Mouse (Mus musculus) embryonic fibroblast, embryonic 13.5 days (primary cell): ENCODE results near the gene Foxk1. TPM values are rescaled to one million over a fixed set of nuclear protein-coding genes. Genes with fewer than 3 reads are reported as not detected.

Source experiments
- H3K27ac ChIP-seq: 2 replicates; pipeline ENCODE4 v1.5.1; 2012; ENCODE audit warnings: low read length, control low read depth, inconsistent platforms; ENCODE audit not compliant: insufficient read depth
- H3K4me1 ChIP-seq: 2 replicates; pipeline ENCODE4 v1.6.1; 2011; ENCODE audit warnings: low read length; ENCODE audit not compliant: control insufficient read depth, insufficient read depth
- H3K4me3 ChIP-seq: 2 replicates; pipeline ENCODE4 v1.5.1; 2011; ENCODE audit warnings: mild to moderate bottlenecking, control low read depth, low read length; ENCODE audit not compliant: insufficient read depth
- CTCF ChIP-seq: IDR thresholded peaks from 2 replicates; pipeline ENCODE4 v1.5.1; 2011; ENCODE audit warnings: mild to moderate bottlenecking, control low read depth, low read length, moderate library complexity, borderline replicate concordance; ENCODE audit not compliant: insufficient read depth
- POLR2A ChIP-seq: IDR thresholded peaks from 2 replicates; pipeline ENCODE4 v1.6.1; 2011; ENCODE audit warnings: low read depth, mild to moderate bottlenecking, control low read depth, low read length, moderate library complexity
- polyA plus RNA-seq: library from polyadenylated mRNA; stranded (reverse); fragments of >200 nt; gene quantifications from 2 replicates; pipeline ENCODE4 v1.2.4, GENCODE M21; 2011; ENCODE audit warnings: low read depth; ENCODE audit not compliant: missing spikeins, insufficient read length

Gene Foxk1
- polyA plus RNA-seq, 1 experiment = 38.3 TPM

- peaks cover 11% of the 10 kb centered on the region for H3K4me1 ChIP-seq
- no peak for TF ChIP-seq CTCF
- TF ChIP-seq POLR2A = no peak
- H3K27ac ChIP-seq = no peak overlapping the region
- no peak overlapping the region for H3K4me3 ChIP-seq
Observed at GRCm38 (mm10) chr5:142404307-142404706, 3.0 kb downstream of the Foxk1 start.

- no peak for TF ChIP-seq CTCF
- no peak for TF ChIP-seq POLR2A
- H3K27ac ChIP-seq = no peak overlapping the region
- peaks cover 17% of the 10 kb centered on the region for H3K4me1 ChIP-seq
- no peak overlapping the region for H3K4me3 ChIP-seq
Observed at GRCm38 (mm10) chr5:142405426-142405825, 4.1 kb downstream of the Foxk1 start.

GRCm38 (mm10) chr5:142406401-142406800, 5.1 kb downstream of the Foxk1 start:
- Histone ChIP-seq H3K4me3 (no peak overlapping the region), H3K27ac (no peak overlapping the region), H3K4me1 (peaks cover 18% of the 10 kb centered on the region)
- TF ChIP-seq CTCF (no peak), POLR2A (no peak)

- Histone ChIP-seq H3K4me3 (no peak overlapping the region), H3K27ac (no peak overlapping the region), H3K4me1 (peaks cover 18% of the 10 kb centered on the region)
- no peak for TF ChIP-seq POLR2A
- no peak for TF ChIP-seq CTCF
Observed at GRCm38 (mm10) chr5:142406937-142407336, 5.6 kb downstream of the Foxk1 start.

- no peak for TF ChIP-seq CTCF
- TF ChIP-seq POLR2A = no peak
- Histone ChIP-seq H3K4me1 (peaks cover 20% of the 10 kb centered on the region), H3K4me3 (no peak overlapping the region), H3K27ac (no peak overlapping the region)
Observed at GRCm38 (mm10) chr5:142407381-142407780, 6.1 kb downstream of the Foxk1 start.

GRCm38 (mm10) chr5:142409169-142409568, 7.9 kb downstream of the Foxk1 start:
- H3K4me1 ChIP-seq = peaks cover 18% of the 10 kb centered on the region
- no peak overlapping the region for H3K4me3 ChIP-seq
- H3K27ac ChIP-seq = no peak overlapping the region
- TF ChIP-seq POLR2A (no peak), CTCF (no peak)

- TF ChIP-seq POLR2A (no peak), CTCF (no peak)
- peaks cover 18% of the 10 kb centered on the region for H3K4me1 ChIP-seq
- H3K4me3 ChIP-seq = no peak overlapping the region
- no peak overlapping the region for H3K27ac ChIP-seq
Observed at GRCm38 (mm10) chr5:142410348-142410747, 9.1 kb downstream of the Foxk1 start.

- H3K4me3 ChIP-seq = no peak overlapping the region
- peaks cover 12% of the 10 kb centered on the region for H3K4me1 ChIP-seq
- no peak for TF ChIP-seq CTCF
- TF ChIP-seq POLR2A = no peak
- H3K27ac ChIP-seq = no peak overlapping the region
Observed at GRCm38 (mm10) chr5:142412678-142413385, 11.5 kb downstream of the Foxk1 start.

- no peak overlapping the region for H3K27ac ChIP-seq
Observed at GRCm38 (mm10) chr5:142413723-142414445, 12.6 kb downstream of the Foxk1 start.

GRCm38 (mm10) chr5:142415401-142415800, 14.1 kb downstream of the Foxk1 start:
- Histone ChIP-seq H3K4me1 (peaks cover 6% of the 10 kb centered on the region; the same call in 1 of the 2 replicates), H3K27ac (no peak overlapping the region), H3K4me3 (no peak overlapping the region)
- TF ChIP-seq CTCF = no peak
- no peak for TF ChIP-seq POLR2A

More at GRCm38 (mm10) chr5:142413723-142414445, 12.6 kb downstream of the Foxk1 start:
- peaks cover 12% of the 10 kb centered on the region for H3K4me1 ChIP-seq
- TF ChIP-seq POLR2A = no peak
- TF ChIP-seq CTCF = no peak
- no peak overlapping the region for H3K4me3 ChIP-seq
